Mouse (Mus musculus): Measurements from ENCODE around the gene Naxd.

DNA sequence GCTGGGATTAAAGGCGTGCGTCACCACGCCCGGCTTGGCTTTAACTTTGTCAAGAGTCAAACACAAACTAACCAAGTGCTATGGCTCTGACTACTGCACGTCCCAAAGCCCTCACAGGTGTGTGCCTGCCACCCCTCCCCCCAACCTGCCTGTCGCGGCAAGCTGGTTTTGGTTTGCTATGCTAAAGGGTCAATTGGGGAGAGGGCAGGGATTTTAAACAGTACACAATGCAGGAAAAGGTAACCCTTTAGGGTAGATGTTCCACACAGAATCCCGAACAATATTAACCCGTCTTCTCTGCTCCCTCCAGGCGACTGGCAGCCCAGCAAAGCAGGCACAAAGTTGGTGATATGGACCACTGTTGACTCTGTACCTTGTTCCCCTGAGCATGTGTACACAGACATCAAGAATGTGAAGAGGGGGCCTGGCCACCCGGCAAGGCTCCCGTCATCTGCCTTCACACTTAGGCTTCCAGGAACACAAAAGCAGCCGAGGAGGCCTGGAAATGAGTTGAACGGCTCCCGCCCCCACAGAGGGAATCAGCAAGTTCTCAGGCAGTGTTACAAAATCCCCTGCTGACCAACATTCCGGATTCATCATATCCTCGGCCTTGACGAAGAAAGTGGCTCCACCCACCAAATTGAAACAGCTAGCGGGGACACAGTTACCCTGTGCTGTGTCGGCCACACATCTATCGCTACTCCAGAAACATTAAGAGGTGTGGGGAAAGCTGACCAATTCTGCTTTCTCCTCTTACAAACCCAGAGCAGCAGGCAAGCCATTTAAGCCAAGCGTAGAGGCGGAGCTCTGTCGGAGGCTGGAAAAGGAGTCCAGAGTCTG is 20.7 kb upstream of the Naxd start:
- TF ChIP-seq TAL1 (IDR thresholded peaks at IDR 0.05; ENCODE audit: low read length) (no peak), GATA1 (IDR thresholded peaks at IDR 0.05; ENCODE audit: low read length) (no peak)

All from erythroblast, embryonic 14.5 days (primary cell).